Mouse (Mus musculus) heart, embryonic 13.5 days (tissue): ENCODE data around the gene Gabpb2. TPM values are rescaled to one million over a fixed set of nuclear protein-coding genes. Genes with fewer than 3 reads are reported as not detected.

Experiments used
- ATAC-seq: fragments of 200-750 bp; cut with Nextera tagmentation; 2 replicates; pipeline ENCODE4 v1.8.0; 2017; ENCODE audit warnings: moderate TSS enrichment; ENCODE audit not compliant: insufficient number of reproducible peaks, low FRiP score, low TSS enrichment; ENCODE audit errors: extremely low read depth
- H3K27ac ChIP-seq: fragments of 300-500 bp; sonication (generic); replicated peaks from 2 replicates; pipeline ENCODE4 v1.5.1; 2015; ENCODE audit warnings: moderate library complexity, mild to moderate bottlenecking, inconsistent platforms
- H3K27me3 ChIP-seq: fragments of 300-500 bp; sonication (generic); replicated peaks from 2 replicates; pipeline ENCODE4 v1.6.1; 2015; ENCODE audit warnings: mild to moderate bottlenecking, inconsistent platforms
- H3K36me3 ChIP-seq: fragments of 300-500 bp; sonication (generic); 2 replicates; pipeline ENCODE4 v1.6.1; 2015; ENCODE audit warnings: mild to moderate bottlenecking, inconsistent platforms
- H3K4me1 ChIP-seq: fragments of 300-500 bp; sonication (generic); 2 replicates; pipeline ENCODE4 v1.6.1; 2015; ENCODE audit warnings: inconsistent platforms
- H3K4me2 ChIP-seq: fragments of 300-500 bp; sonication (generic); 2 replicates; pipeline ENCODE4 v1.6.1; 2015; ENCODE audit warnings: inconsistent platforms, mild to moderate bottlenecking, moderate library complexity
- H3K4me3 ChIP-seq: fragments of 300-500 bp; sonication (generic); 2 replicates; pipeline ENCODE4 v1.5.1; 2015; ENCODE audit warnings: moderate library complexity, mild to moderate bottlenecking, inconsistent platforms
- H3K9ac ChIP-seq: fragments of 300-500 bp; sonication (generic); 2 replicates; pipeline ENCODE4 v1.6.1; 2015; ENCODE audit warnings: inconsistent platforms, mild to moderate bottlenecking, moderate library complexity
- H3K9me3 ChIP-seq: fragments of 300-500 bp; sonication (generic); 2 replicates; pipeline ENCODE4 v1.6.1; 2016; ENCODE audit warnings: inconsistent platforms
- WGBS: fragments of 180-500 bp; shearing (Covaris S2); methylation state at CpG from one replicate; pipeline ENCODE4 v1.1.7; 2015; ENCODE audit warnings: mixed read lengths; 5-methylcytosine and 5-hydroxymethylcytosine counted together
- polyA plus RNA-seq: library from polyadenylated mRNA; unstranded; fragments of >200 nt; fragmentation: Nextera tagmentation; extraction: Ambion mirVana; gene quantifications from 2 replicates; pipeline ENCODE4 v1.2.1, GENCODE M21; 2015

Gabpb2 gene
- polyA plus RNA-seq, 1 experiment from 2014 or later, result 5.1 TPM

DNA sequence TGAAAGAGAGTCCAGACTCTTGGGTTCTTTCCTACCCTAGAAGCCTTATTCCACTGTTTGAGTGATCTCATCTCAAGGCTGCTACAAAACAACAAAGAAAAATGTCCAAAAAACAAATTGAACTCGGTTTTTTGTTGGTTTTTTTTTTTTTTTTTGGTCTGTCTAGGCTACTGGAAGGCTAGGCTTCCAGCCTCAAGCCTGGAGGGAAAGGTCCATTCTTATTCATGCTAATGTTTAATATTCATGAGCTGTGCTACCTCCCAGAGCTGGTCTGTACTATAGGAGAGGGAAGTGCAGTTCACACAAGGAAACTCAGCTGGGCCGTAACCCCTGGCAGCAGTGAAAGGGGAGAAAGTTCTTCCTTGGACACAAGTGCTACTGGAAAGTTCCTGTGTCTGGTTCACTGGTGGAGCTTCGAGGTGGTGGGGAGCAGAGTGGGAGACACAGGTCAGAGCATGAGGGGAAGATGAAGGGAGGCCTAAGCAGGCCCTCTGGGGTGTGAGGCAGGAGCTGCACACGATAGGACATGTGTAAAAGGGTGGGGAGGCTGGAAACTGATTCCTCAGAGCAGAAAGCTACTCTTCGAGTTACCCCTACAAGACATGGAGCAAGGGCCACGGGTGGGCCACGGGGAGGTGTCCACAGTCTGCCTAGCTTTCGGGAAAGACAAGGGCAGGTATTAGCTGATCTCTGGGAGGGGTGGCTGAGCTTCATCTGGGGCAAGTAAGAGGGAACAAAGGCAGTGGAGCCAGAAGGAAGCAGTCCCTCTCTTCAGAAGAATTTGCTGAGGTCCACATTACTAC lies 13.0 kb upstream of the Gabpb2 start:
- ATAC-seq, result no peak
- H3K27me3 ChIP-seq, result no peaks in the 10 kb centered on the region
- H3K4me1 ChIP-seq, result peaks cover 56% of the 10 kb centered on the region
- peak overlapping the region; percentile 93 for H3K9ac ChIP-seq
- WGBS, result 52% methylated on average over 8 of the region's 8 CpGs
- peak overlapping the region; percentile 97 for H3K27ac ChIP-seq
- H3K4me3 ChIP-seq, result peak overlapping the region; percentile 83
- no peaks in the 10 kb centered on the region for H3K9me3 ChIP-seq
- peak overlapping the region; percentile 78 for H3K4me2 ChIP-seq
- peaks cover 45% of the 10 kb centered on the region for H3K36me3 ChIP-seq

DNA sequence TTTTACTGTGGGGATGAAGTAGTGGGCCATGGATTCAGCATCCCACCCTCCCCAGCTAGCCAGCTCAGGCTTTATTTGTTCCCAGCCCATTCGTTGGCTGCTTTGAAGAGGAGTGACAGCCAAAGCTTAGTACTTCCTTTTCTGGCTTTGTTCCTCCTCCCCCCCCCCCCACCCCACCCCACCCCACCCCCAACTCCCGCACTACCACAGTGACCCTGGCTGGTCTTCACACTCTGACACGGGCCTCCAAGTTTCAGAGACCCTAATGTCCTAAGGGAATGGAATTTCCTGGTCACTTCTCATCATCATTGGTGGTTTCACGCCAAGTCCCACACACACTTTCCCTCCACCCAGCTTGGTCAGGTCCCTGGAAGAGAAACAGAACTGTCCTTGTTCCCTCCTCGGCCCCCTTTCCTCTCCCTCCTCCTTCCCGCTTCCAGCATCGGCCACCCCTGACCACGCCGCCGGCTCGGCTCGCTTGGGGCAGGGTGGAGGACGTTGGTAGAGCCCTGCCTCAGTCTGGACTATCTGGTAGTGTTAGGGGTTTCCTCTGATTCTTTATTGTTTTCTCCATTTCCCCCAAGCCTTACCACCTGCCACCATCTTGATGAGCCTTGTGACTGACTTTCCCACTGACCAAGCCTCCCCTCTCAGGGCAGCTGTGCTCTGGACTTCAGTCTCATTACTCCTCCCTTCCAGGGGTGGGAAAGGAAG lies 12.2 kb upstream of the Gabpb2 start:
- ATAC-seq, result no peak
- Histone ChIP-seq H3K9ac (peak overlapping the region; percentile 93), H3K4me1 (peaks cover 57% of the 10 kb centered on the region), H3K27me3 (no peaks in the 10 kb centered on the region), H3K4me2 (peak overlapping the region; percentile 78), H3K27ac (peak overlapping the region; percentile 97), H3K4me3 (peak overlapping the region; percentile 83), H3K9me3 (no peaks in the 10 kb centered on the region), H3K36me3 (peaks cover 45% of the 10 kb centered on the region)
- 4% methylated on average over 13 of the region's 13 CpGs for WGBS

DNA sequence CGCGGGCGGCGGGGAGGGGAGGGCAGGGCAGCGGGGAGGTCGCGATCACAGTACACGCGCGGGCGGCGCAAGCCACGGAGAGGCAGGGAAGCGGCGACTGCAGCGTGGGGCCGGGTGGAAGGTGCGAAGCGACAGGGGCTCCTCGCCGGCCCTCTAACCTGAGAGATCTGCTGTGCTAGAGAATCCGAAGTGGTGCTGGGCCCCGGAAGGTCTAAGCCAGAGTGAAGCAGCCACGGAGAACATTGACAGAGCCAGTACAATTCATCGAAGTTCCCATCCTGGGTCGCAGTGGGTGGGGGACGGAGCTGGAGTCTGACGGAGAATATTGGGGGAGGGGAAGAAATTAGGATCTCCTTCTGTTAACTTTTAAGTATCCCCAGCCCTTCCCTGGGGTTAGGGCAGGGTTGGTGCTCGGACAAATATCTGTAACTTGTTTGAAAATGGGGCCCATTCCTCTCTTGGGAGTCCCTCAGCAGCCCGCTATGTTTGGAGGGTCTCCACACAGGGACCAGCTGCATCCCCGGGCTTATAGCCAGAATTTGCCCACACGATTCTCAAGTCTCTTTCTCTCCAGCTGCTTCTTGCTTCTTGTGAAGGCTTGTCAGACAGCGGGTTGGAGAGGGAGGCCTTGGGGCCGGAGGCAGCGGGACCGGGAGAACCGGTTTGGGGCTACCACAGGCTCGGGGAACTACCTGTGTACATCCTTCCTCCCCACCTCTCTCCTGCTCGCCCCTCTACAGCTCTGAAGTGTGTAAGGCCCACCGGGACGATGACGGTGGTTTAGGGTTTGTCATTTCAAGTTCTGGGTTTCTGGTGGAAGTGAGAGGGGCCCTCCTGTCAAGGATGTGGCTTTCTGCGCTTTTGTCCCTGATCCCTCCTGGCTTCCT lies 11.4 kb upstream of the Gabpb2 start:
- H3K36me3 ChIP-seq, result peaks cover 39% of the 10 kb centered on the region
- H3K27ac ChIP-seq, result peak overlapping the region; percentile 97
- H3K9ac ChIP-seq, result peak overlapping the region; percentile 93
- peak overlapping the region; percentile 78 for H3K4me2 ChIP-seq
- H3K4me1 ChIP-seq, result peaks cover 65% of the 10 kb centered on the region
- 0 out of 2 replicates have a peak, but pooled peaks have one; percentile 4 for ATAC-seq
- no peaks in the 10 kb centered on the region for H3K9me3 ChIP-seq
- WGBS, result 1% methylated on average over 43 of the region's 43 CpGs
- peak overlapping the region; percentile 83 for H3K4me3 ChIP-seq
- H3K27me3 ChIP-seq, result no peaks in the 10 kb centered on the region

DNA sequence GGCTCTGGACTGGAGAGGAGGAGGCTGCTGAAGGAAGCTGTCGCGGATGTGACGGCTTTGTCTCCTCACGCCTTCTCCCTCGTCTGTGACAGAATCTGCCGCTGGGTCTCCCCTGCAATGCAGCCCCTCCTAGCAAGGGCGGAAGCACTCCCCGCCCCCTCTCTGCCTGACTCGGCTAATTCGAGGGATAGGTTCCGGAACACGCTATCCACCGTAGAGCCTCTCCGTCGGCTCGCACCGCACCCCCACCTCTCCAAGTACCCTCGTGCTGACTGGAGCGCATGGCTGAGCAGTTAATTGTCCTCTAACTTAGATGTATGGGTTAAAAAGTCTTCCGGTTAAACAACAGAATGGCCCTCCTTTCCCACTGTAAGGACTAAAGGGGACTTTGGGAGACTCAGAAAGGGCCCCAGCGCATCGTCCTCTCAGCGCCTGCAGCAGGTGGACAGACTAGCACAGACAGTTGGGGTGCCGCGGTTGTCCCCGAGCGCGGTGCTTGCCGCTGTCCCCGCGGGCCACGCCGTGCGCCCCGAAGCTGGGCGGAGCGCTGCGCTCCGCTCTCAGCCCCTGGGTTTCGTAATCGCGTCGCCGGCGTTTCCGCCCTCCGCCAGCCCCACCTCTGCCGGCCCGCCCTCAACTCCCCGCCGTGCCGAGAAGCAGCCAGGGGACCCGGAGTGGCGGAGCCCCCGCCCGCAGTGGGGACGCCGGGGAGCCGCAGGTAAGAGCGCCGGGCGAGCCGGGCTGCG lies 10.6 kb upstream of the Gabpb2 start, which contains the start of gene Cdc42se1:
Gene Cdc42se1 (plus strand): TSS at position 585 of the 746 bp plus-strand sequence.
- WGBS, result under 1% methylated on average over 63 of the region's 64 CpGs
- Histone ChIP-seq H3K9me3 (no peaks in the 10 kb centered on the region), H3K27ac (peak within 1 kb of the TSS; percentile 97), H3K36me3 (peaks cover 37% of the 10 kb centered on the region), H3K4me1 (peaks cover 69% of the 10 kb centered on the region), H3K9ac (peak within 1 kb of the TSS; percentile 93), H3K27me3 (no peaks in the 10 kb centered on the region), H3K4me3 (peak within 1 kb of the TSS; percentile 83), H3K4me2 (peak within 1 kb of the TSS; percentile 78)
- peak; percentile 81 for ATAC-seq

DNA sequence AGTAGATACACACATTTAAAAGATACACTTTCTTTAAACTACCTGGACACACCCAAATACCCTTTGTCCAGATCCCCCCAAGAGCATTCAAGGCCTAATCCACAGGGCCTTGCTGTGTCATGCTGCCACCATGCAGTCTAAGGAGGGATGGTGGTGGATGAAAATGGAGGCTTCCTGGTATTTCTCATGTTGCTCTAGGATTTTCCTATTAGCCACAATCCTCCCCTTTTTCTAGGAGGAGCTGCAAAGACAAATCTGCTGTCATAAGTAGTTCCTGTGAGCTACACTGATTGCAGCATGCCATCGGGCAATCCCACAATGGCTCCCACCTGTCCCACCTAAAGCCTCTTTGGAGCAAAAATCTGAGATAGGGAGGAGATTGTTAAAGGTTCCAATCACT lies 9.5 kb upstream of the Gabpb2 start:
- H3K4me3 ChIP-seq, result peak overlapping the region; percentile 83
- H3K4me1 ChIP-seq, result peaks cover 64% of the 10 kb centered on the region
- ATAC-seq, result no peak
- peak overlapping the region; percentile 78 for H3K4me2 ChIP-seq
- no peaks in the 10 kb centered on the region for H3K9me3 ChIP-seq
- peak overlapping the region; percentile 97 for H3K27ac ChIP-seq
- peak overlapping the region; percentile 93 for H3K9ac ChIP-seq
- H3K27me3 ChIP-seq, result no peaks in the 10 kb centered on the region
- H3K36me3 ChIP-seq, result peaks cover 37% of the 10 kb centered on the region
- 35% methylated on average over 1 of the region's 1 CpGs for WGBS

DNA sequence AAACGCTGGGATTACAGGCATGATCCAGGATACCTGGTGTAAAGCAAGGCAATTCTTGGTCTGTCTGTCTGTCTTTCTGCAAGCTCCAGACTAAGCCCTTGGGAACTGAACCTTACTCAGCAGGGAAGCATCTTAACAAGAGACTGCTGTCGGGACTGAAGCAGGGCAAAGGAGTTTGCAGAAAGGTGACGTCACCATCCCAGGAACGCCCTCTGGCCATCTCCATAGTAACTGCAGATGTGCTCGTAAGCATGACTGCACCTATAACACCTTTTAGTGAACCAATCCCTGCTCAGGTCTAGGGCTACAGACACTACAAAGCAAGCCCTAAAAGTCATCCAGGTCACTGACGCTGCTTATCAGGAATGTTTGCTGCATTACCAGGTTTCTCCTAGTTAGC lies 6.6 kb upstream of the Gabpb2 start:
- no peak overlapping the region for H3K4me3 ChIP-seq
- peaks cover 56% of the 10 kb centered on the region for H3K36me3 ChIP-seq
- no peak for ATAC-seq
- H3K4me2 ChIP-seq, result no peak overlapping the region
- WGBS, result 33% methylated on average over 6 of the region's 6 CpGs
- no peaks in the 10 kb centered on the region for H3K27me3 ChIP-seq
- no peaks in the 10 kb centered on the region for H3K9me3 ChIP-seq
- H3K4me1 ChIP-seq, result peaks cover 37% of the 10 kb centered on the region
- H3K27ac ChIP-seq, result no peak overlapping the region
- H3K9ac ChIP-seq, result peak overlapping the region; percentile 62

DNA sequence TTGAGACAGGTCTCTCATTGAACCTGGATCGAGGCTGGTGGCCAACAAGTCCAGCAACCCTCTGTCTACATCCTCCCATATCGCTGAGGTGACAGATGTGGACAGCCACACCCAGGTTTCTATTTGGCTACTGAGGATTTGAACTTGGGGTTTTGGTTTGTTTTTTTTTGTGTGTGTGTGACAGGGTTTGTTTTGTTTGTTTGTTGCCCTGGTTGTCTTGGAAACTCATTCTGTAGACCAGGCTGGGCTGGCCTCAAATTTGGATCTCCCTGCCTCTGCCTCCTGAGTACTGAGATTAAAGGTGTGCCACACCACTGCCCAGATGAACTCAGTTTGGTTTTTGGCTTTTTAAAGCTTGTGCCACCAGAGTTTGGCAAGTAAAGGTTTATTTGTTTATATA lies 5.3 kb upstream of the Gabpb2 start:
- ATAC-seq, result no peak
- H3K36me3 ChIP-seq, result peaks cover 60% of the 10 kb centered on the region
- H3K27ac ChIP-seq, result no peak overlapping the region
- H3K9me3 ChIP-seq, result no peaks in the 10 kb centered on the region
- WGBS, result 88% methylated on average over 2 of the region's 2 CpGs
- no peak overlapping the region for H3K4me2 ChIP-seq
- no peaks in the 10 kb centered on the region for H3K27me3 ChIP-seq
- no peak overlapping the region for H3K9ac ChIP-seq
- H3K4me3 ChIP-seq, result no peak overlapping the region
- H3K4me1 ChIP-seq, result peaks cover 44% of the 10 kb centered on the region

DNA sequence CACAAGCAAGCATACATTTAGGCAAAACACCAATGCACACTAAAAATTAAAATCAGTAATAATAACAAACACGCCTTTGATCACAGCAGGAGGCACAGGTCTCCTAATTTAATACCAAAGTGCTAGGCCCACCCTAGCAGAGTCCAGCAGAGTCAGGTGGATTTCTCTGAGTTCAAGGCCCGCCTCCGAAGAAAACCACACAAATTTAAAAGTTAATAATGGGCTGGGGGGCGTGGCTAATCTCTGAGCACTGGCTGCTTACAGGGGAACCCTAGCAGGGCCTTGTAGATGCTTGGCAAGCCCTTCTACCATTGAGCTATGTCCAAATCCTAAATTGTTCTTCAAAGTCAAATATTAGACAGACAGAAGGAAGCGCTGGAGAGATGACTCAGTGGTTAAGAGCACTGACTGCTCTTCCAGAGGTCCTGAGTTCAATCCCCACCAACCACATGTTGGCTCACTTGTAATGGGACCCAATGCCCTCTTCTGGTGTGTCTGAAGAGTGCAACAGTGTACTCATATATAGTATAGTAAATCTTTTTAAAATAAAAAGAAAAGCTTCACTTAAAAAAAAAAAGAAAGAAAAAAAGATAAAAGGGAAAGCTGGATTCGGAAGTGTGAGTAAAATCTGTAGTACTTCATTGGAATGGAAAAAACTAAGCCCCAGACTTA lies 886 bp upstream of the Gabpb2 start:
- Histone ChIP-seq H3K4me3 (peak overlapping the region; percentile 76), H3K27me3 (no peaks in the 10 kb centered on the region), H3K36me3 (peaks cover 70% of the 10 kb centered on the region), H3K27ac (peak overlapping the region; percentile 99), H3K9me3 (no peaks in the 10 kb centered on the region), H3K9ac (peak overlapping the region; percentile 92), H3K4me1 (peaks cover 25% of the 10 kb centered on the region), H3K4me2 (peak overlapping the region; percentile 78)
- ATAC-seq, result no peak
- 72% methylated on average over 6 of the region's 6 CpGs for WGBS

DNA sequence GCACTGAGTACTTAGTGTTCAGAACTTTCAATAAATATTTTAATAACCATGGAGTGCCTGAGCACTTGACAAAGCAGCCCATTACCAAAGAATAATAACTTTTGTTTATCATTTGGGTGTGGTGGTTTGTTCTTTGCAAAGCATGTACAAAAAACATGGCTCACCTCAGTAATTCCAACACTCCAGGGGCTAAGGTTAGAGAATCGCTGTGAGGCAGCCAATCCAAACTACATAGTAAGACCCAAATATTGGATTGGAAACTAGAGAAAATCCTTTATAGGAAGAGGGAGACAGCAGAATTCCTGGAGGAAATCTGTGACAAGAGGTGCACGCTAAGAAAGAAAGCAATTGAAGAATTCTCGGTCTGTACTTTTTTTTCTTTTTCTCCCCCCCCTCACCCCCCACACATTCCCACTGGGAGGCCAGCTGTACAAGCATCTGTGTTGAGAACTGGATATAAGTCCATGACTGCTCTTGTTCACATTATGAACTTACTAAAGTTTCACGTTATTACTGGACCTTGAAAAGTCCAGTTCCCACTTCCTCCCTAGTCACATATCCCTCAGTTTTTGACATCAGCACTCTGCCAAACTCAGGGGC lies 961 bp downstream of the Gabpb2 start:
- Histone ChIP-seq H3K4me2 (peak overlapping the region; percentile 78), H3K9me3 (no peaks in the 10 kb centered on the region), H3K9ac (peak overlapping the region; percentile 92), H3K36me3 (peaks cover 63% of the 10 kb centered on the region), H3K4me3 (peak overlapping the region; percentile 76), H3K27ac (peak overlapping the region; percentile 99), H3K4me1 (peaks cover 18% of the 10 kb centered on the region), H3K27me3 (no peaks in the 10 kb centered on the region)
- no peak for ATAC-seq
- 14% methylated on average over 4 of the region's 4 CpGs for WGBS

DNA sequence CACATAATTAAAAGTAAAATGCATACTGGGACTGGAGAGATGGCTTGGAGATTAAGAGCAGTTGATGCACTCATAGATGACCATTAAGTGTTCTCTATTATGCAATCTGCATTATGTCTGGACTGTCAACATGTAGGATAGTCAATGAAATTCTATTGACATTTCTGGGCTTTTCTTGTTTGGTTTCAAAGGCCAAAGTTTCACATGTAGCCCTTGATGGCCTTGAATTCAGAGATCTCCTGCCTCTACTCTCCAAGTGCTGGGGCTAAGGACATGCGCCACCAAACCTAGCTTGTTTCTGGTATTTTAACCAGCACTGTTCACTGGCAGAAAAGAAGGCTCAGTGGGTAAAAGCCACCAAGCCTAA lies 4.1 kb downstream of the Gabpb2 start:
- H3K27ac ChIP-seq, result no peak overlapping the region
- H3K4me2 ChIP-seq, result no peak overlapping the region
- H3K27me3 ChIP-seq, result no peaks in the 10 kb centered on the region
- H3K4me1 ChIP-seq, result peaks cover 17% of the 10 kb centered on the region
- WGBS, result 100% methylated on average over 1 of the region's 1 CpGs
- H3K4me3 ChIP-seq, result no peak overlapping the region
- no peak overlapping the region for H3K9ac ChIP-seq
- no peak for ATAC-seq
- peaks cover 60% of the 10 kb centered on the region for H3K36me3 ChIP-seq
- no peaks in the 10 kb centered on the region for H3K9me3 ChIP-seq
